Mouse (Mus musculus) lung, postnatal 25 days (tissue): Measurements from ENCODE around the gene Fbrs.
"Not testable (repeated sequence)": the region's sequence is repeated elsewhere in the genome, so short reads cannot be mapped to it uniquely, and the experiment has no call there.

Experiments used
- DNase-seq: peaks from one replicate; pipeline ENCODE4 v3.0.0; 2022; ENCODE audit warnings: low spot score

Fbrs gene

GRCm38 (mm10) chr7:127478635-127479317, at the start of gene Fbrs:
Gene Fbrs, plus strand, starts transcription at chr7:127479199.
- DNase-seq = peak; percentile 98

GRCm38 (mm10) chr7:127435206-127435605, 43.8 kb upstream of the Fbrs start:
- DNase-seq = no peak

GRCm38 (mm10) chr7:127437724-127438123, 41.3 kb upstream of the Fbrs start:
- DNase-seq = no peak

- DNase-seq = no peak
Observed at GRCm38 (mm10) chr7:127443976-127444375, 35.0 kb upstream of the Fbrs start.

- DNase-seq = peak; percentile 97
Observed at GRCm38 (mm10) chr7:127448521-127449300, 30.3 kb upstream of the Fbrs start, which contains the start of gene Zfp689. Gene Zfp689, minus strand, starts transcription at chr7:127449158.

- no peak for DNase-seq
Observed at GRCm38 (mm10) chr7:127449966-127450365, 29.0 kb upstream of the Fbrs start.

- no peak for DNase-seq
Observed at GRCm38 (mm10) chr7:127453056-127453455, 25.9 kb upstream of the Fbrs start.

- DNase-seq = no peak
Observed at GRCm38 (mm10) chr7:127454905-127455304, 24.1 kb upstream of the Fbrs start.

- not testable (repeated sequence) for DNase-seq
Observed at GRCm38 (mm10) chr7:127458371-127459122, 20.5 kb upstream of the Fbrs start.

- not testable (repeated sequence) for DNase-seq
Observed at GRCm38 (mm10) chr7:127459311-127459710, 19.7 kb upstream of the Fbrs start, which contains the start of gene Prr14. Gene Prr14, plus strand, starts transcription at chr7:127459611.

GRCm38 (mm10) chr7:127465191-127465590, 13.8 kb upstream of the Fbrs start:
- DNase-seq = no peak

GRCm38 (mm10) chr7:127465670-127466069, 13.3 kb upstream of the Fbrs start:
- DNase-seq = not testable (repeated sequence)

- no peak for DNase-seq
Observed at GRCm38 (mm10) chr7:127466606-127467005, 12.4 kb upstream of the Fbrs start.

- peak; percentile 9 for DNase-seq
Observed at GRCm38 (mm10) chr7:127470011-127470715, 8.8 kb upstream of the Fbrs start.

GRCm38 (mm10) chr7:127470743-127471645, 8.0 kb upstream of the Fbrs start:
- DNase-seq = peak; percentile 96

- DNase-seq = no peak
Observed at GRCm38 (mm10) chr7:127471646-127472010, 7.4 kb upstream of the Fbrs start.

- DNase-seq = no peak
Observed at GRCm38 (mm10) chr7:127472060-127472459, 6.9 kb upstream of the Fbrs start.

- DNase-seq = no peak
Observed at GRCm38 (mm10) chr7:127473705-127474104, 5.3 kb upstream of the Fbrs start.

- DNase-seq = no peak
Observed at GRCm38 (mm10) chr7:127474378-127475070, 4.5 kb upstream of the Fbrs start.

GRCm38 (mm10) chr7:127475186-127475740, 3.7 kb upstream of the Fbrs start:
- no peak for DNase-seq
